Mouse (Mus musculus) lung, adult 10 weeks (tissue): Measurements from ENCODE around the gene Hprt. TPM values are rescaled to one million over a fixed set of nuclear protein-coding genes. Genes with fewer than 3 reads are reported as not detected.

ENCODE experiments used
- polyA plus RNA-seq: library from polyadenylated mRNA; stranded (reverse); fragments of 350-450 nt; fragmentation: Illumina TruSeq; extraction: RNeasy Lipid Tissue Mini Kit (QIAGEN cat#74804); gene quantifications from one replicate; pipeline ENCODE4 v1.2.3, GENCODE M21; 2014; ENCODE audit warnings: low read depth, low replicate concordance; ENCODE audit not compliant: insufficient read depth

Gene Hprt
- 112 TPM for polyA plus RNA-seq

GRCm38 (mm10) chrX:52987905-52988783 is at the start of gene Hprt:
Gene Hprt, plus strand, starts transcription at chrX:52988137.

Other genes with a start within 250 kb of the Hprt start
- 1.7 TPM for gene Ccdc160, start 196.9 kb upstream of the Hprt start, polyA plus RNA-seq
- gene Phf6, start 75.9 kb upstream of the Hprt start, polyA plus RNA-seq, result 6.0 TPM